Mouse (Mus musculus) small intestine, adult 2 months (tissue): Measurements from ENCODE around the gene Gm28047. TPM values are rescaled to one million over a fixed set of nuclear protein-coding genes. Genes with fewer than 3 reads are reported as not detected.

Experiments
- H3K27ac ChIP-seq: fragments of 200-500 bp; 2 replicates; pipeline ENCODE4 v1.5.1; 2012; ENCODE audit warnings: low read depth, low read length, control low read depth, inconsistent platforms; ENCODE audit not compliant: insufficient read depth
- H3K27me3 ChIP-seq: fragments of 200-500 bp; 2 replicates; pipeline ENCODE4 v1.6.1; 2012; ENCODE audit warnings: mild to moderate bottlenecking, moderate library complexity, low read length, inconsistent platforms; ENCODE audit not compliant: control insufficient read depth, insufficient read depth
- H3K36me3 ChIP-seq: fragments of 200-500 bp; 2 replicates; pipeline ENCODE4 v1.6.1; 2012; ENCODE audit warnings: mild to moderate bottlenecking, low read length, control low read depth, inconsistent platforms; ENCODE audit not compliant: control insufficient read depth, insufficient read depth
- H3K4me1 ChIP-seq: fragments of 200-500 bp; 2 replicates; pipeline ENCODE4 v1.6.1; 2012; ENCODE audit warnings: low read length, inconsistent platforms, mixed read lengths; ENCODE audit not compliant: control insufficient read depth, insufficient read depth, insufficient read length
- H3K4me3 ChIP-seq: fragments of 200-500 bp; 2 replicates; pipeline ENCODE4 v1.5.1; 2012; ENCODE audit warnings: low read depth, mild to moderate bottlenecking, control low read depth, inconsistent platforms, low read length, moderate library complexity
- CTCF ChIP-seq: fragments of 200-500 bp; IDR thresholded peaks from 2 replicates; pipeline ENCODE4 v1.5.1; 2012; ENCODE audit warnings: low read depth, mild to moderate bottlenecking, control low read depth, inconsistent platforms, low read length, moderate library complexity, mixed read lengths; ENCODE audit not compliant: insufficient replicate concordance, insufficient read length; ENCODE audit errors: extremely low read depth
- POLR2A ChIP-seq: fragments of 200-500 bp; IDR thresholded peaks from 2 replicates; pipeline ENCODE4 v1.6.1; 2012; ENCODE audit warnings: low read depth, mild to moderate bottlenecking, control low read depth, inconsistent platforms, low read length, moderate library complexity
- WGBS: fragments of 180-500 bp; shearing (Covaris S2); methylation state at CpG from one replicate; pipeline ENCODE4 v1.1.7; 2018; 5-methylcytosine and 5-hydroxymethylcytosine counted together
- polyA plus RNA-seq: library from polyadenylated mRNA; depleted of rRNA; stranded (reverse); fragments of >200 nt; gene quantifications from 2 replicates; pipeline ENCODE4 v1.2.3, GENCODE M21; 2012

The Gm28047 gene
- polyA plus RNA-seq, 1 experiment, result not detected

DNA sequence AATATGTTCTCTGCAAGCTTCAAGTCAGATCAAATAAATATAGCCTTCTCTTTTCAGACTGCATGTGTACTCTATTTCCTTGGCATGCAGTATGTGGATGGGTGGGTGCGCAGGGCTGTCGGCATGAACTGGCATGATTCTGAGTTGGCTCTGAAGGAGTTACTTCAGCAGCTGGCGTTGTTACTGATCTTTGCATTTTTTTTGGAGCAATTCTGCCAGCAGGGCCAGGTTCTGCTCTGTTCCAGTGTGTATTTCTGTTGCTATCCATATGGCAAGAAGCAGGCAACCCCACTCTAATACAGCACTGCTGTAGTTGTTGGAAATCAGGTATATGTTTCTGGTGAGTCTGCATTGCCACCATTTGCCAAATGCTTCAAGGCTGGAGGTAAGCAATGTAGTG lies 10.9 kb upstream of the Gm28047 start:
- H3K27me3 ChIP-seq, result no peaks in the 10 kb centered on the region
- H3K4me1 ChIP-seq, result no peaks in the 10 kb centered on the region
- no peaks in the 10 kb centered on the region for H3K36me3 ChIP-seq
- 88% methylated on average over 3 of the region's 3 CpGs for WGBS
- no peak overlapping the region for H3K27ac ChIP-seq
- H3K4me3 ChIP-seq, result no peak overlapping the region
- TF ChIP-seq POLR2A (no peak), CTCF (no peak)

DNA sequence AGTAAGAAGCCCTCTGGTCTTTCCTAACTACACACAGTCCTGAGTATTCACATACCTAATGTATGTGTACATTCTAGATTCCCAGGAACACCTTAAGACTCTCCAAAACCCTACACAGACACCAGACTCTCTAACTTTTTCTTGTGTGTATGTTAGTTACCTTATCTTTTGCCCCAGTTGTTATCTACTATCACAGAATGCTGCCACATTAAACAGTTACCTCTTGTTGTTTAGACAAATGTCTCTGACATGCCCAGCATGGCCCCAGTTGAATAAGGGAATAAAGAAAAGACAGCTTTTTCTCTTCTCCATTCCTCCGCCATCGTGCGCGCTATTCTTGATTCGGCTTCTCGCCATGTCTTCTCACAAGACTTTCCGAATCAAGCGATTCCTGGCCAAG lies 9.8 kb upstream of the Gm28047 start:
- H3K4me3 ChIP-seq, result no peak overlapping the region
- TF ChIP-seq POLR2A (no peak), CTCF (no peak)
- H3K27me3 ChIP-seq, result no peaks in the 10 kb centered on the region
- no peak overlapping the region for H3K27ac ChIP-seq
- H3K4me1 ChIP-seq, result no peaks in the 10 kb centered on the region
- H3K36me3 ChIP-seq, result no peaks in the 10 kb centered on the region
- WGBS, result 92% methylated on average over 8 of the region's 8 CpGs

DNA sequence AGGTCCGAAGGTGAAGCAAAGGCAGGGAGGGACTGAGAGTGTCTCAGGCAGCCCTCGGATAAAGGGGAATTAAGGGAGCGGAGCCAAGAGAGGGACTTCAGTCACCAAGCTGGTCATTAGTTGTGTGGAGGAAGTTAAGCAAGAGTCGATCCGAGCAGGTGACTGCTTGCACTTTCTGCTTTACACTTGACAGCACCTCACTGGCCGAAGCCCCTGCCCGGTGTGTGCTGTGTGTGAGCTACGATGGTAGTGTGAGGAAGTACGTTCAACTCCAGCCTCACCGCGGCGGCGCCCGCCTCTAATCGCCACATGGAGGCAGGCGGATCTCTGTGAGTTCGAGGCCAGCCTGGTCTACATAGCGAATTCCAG lies 804 bp upstream of the Gm28047 start:
- Histone ChIP-seq H3K27me3 (no peaks in the 10 kb centered on the region), H3K36me3 (peaks cover 1% of the 10 kb centered on the region; the same call in 1 of the 2 replicates), H3K4me3 (peak overlapping the region; percentile 78), H3K4me1 (0 out of 2 replicates have a peak, but pooled peaks cover 2% of the 10 kb centered on the region), H3K27ac (peak overlapping the region; percentile 58)
- no peak for TF ChIP-seq POLR2A
- TF ChIP-seq CTCF, result no peak
- under 1% methylated on average over 18 of the region's 18 CpGs for WGBS

GRCm38 (mm10) chr15:102624291-102624969 lies 437 bp downstream of the Gm28047 start:
- no peaks in the 10 kb centered on the region for H3K27me3 ChIP-seq
- peak overlapping the region; percentile 35 for H3K27ac ChIP-seq
- WGBS, result 1% methylated on average over 17 of the region's 17 CpGs
- TF ChIP-seq POLR2A (no peak), CTCF (no peak)
- H3K4me1 ChIP-seq, result 0 out of 2 replicates have a peak, but pooled peaks cover 2% of the 10 kb centered on the region
- peaks cover 1% of the 10 kb centered on the region; the same call in 1 of the 2 replicates for H3K36me3 ChIP-seq
- H3K4me3 ChIP-seq, result peak overlapping the region; percentile 78

GRCm38 (mm10) chr15:102623121-102623520 lies 1.7 kb downstream of the Gm28047 start:
- Histone ChIP-seq H3K27me3 (no peaks in the 10 kb centered on the region), H3K4me3 (no peak overlapping the region), H3K27ac (no peak overlapping the region), H3K4me1 (0 out of 2 replicates have a peak, but pooled peaks cover 2% of the 10 kb centered on the region), H3K36me3 (peaks cover 3% of the 10 kb centered on the region)
- 44% methylated on average over 3 of the region's 3 CpGs for WGBS
- no peak for TF ChIP-seq CTCF
- no peak for TF ChIP-seq POLR2A

DNA sequence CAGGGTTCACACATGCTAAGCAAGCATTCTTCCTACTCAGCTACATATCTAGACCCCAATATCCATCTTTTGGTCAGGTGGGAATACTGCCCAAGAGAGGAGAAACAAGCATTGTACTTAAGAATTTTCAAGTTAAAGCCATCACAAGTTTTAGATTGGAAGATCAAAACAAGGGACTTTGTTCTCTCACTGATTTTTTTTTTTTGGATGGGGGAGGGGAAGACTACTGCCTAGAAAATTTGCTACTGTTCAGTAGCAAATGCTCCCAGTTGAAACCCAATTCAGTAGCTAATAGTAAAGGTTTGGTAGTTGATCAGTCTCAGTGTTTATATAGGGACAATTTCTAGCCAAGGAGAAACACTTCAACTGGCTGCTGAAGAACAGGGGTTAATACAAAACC lies 2.3 kb downstream of the Gm28047 start:
- Histone ChIP-seq H3K4me3 (no peak overlapping the region), H3K27me3 (no peaks in the 10 kb centered on the region), H3K36me3 (peaks cover 3% of the 10 kb centered on the region), H3K4me1 (0 out of 2 replicates have a peak, but pooled peaks cover 2% of the 10 kb centered on the region), H3K27ac (no peak overlapping the region)
- TF ChIP-seq POLR2A (no peak), CTCF (no peak)

- Histone ChIP-seq H3K27me3 (no peaks in the 10 kb centered on the region), H3K36me3 (peaks cover 3% of the 10 kb centered on the region), H3K4me1 (0 out of 2 replicates have a peak, but pooled peaks cover under 1% of the 10 kb centered on the region), H3K4me3 (no peak overlapping the region), H3K27ac (no peak overlapping the region)
- 87% methylated on average over 1 of the region's 1 CpGs for WGBS
- no peak for TF ChIP-seq CTCF
- no peak for TF ChIP-seq POLR2A
These were observed 4.1 kb downstream of the Gm28047 start for GRCm38 (mm10) chr15:102620765-102621164.

- TF ChIP-seq POLR2A (no peak), CTCF (no peak)
- Histone ChIP-seq H3K27me3 (no peaks in the 10 kb centered on the region), H3K4me1 (no peaks in the 10 kb centered on the region), H3K36me3 (peaks cover 3% of the 10 kb centered on the region), H3K4me3 (no peak overlapping the region), H3K27ac (no peak overlapping the region)
- WGBS, result 95% methylated on average over 5 of the region's 5 CpGs
These were observed 5.4 kb downstream of the Gm28047 start for GRCm38 (mm10) chr15:102619486-102619885.
